Mouse (Mus musculus) intestine, embryonic 16.5 days (tissue): ENCODE data around the gene Grm4. TPM values are rescaled to one million over a fixed set of nuclear protein-coding genes. Genes with fewer than 3 reads are reported as not detected.

Source experiments
- ATAC-seq: fragments of 200-750 bp; cut with Nextera tagmentation; 2 replicates; pipeline ENCODE4 v1.8.0; 2017; ENCODE audit warnings: moderate TSS enrichment, moderate library complexity
- H3K27ac ChIP-seq: fragments of 300-500 bp; sonication (generic); 2 replicates; pipeline ENCODE4 v1.5.1; 2014; ENCODE audit warnings: mild to moderate bottlenecking, low read length
- H3K27me3 ChIP-seq: fragments of 300-500 bp; sonication (generic); replicated peaks from 2 replicates; pipeline ENCODE4 v1.6.1; 2014; ENCODE audit warnings: low read length, control low read depth, mixed read lengths; ENCODE audit not compliant: control insufficient read depth, insufficient read depth
- H3K36me3 ChIP-seq: fragments of 300-500 bp; sonication (generic); 2 replicates; pipeline ENCODE4 v1.6.1; 2014; ENCODE audit warnings: low read length, control low read depth; ENCODE audit not compliant: control insufficient read depth, insufficient read depth
- H3K4me1 ChIP-seq: fragments of 300-500 bp; sonication (generic); 2 replicates; pipeline ENCODE4 v1.6.1; 2014; ENCODE audit warnings: low read length, control low read depth, mixed read lengths; ENCODE audit not compliant: control insufficient read depth, insufficient read depth
- H3K4me2 ChIP-seq: fragments of 300-500 bp; sonication (generic); 2 replicates; pipeline ENCODE4 v1.6.1; 2014; ENCODE audit warnings: low read depth, low read length, control low read depth
- H3K4me3 ChIP-seq: fragments of 300-500 bp; sonication (generic); 2 replicates; pipeline ENCODE4 v1.5.1; 2014; ENCODE audit warnings: mild to moderate bottlenecking, low read length
- H3K9ac ChIP-seq: fragments of 300-500 bp; sonication (generic); 2 replicates; pipeline ENCODE4 v1.6.1; 2014; ENCODE audit warnings: low read depth, low read length
- H3K9me3 ChIP-seq: fragments of 300-500 bp; sonication (generic); 2 replicates; pipeline ENCODE4 v1.6.1; 2016; ENCODE audit warnings: low read length, control low read depth; ENCODE audit not compliant: control insufficient read depth
- WGBS: fragments of 180-500 bp; shearing (Covaris S2); extraction: QIAGEN DNeasy Blood & Tissue Kit; methylation state at CpG from one replicate; pipeline ENCODE4 v1.1.7; 2014; 5-methylcytosine and 5-hydroxymethylcytosine counted together
- polyA plus RNA-seq: library from polyadenylated mRNA; unstranded; fragments of >200 nt; fragmentation: Nextera tagmentation; extraction: Ambion mirVana; gene quantifications from 2 replicates; pipeline ENCODE4 v1.2.1, GENCODE M21; 2015

The Grm4 gene
- polyA plus RNA-seq, result 0.40 and 0.44 TPM in 2 replicates

DNA sequence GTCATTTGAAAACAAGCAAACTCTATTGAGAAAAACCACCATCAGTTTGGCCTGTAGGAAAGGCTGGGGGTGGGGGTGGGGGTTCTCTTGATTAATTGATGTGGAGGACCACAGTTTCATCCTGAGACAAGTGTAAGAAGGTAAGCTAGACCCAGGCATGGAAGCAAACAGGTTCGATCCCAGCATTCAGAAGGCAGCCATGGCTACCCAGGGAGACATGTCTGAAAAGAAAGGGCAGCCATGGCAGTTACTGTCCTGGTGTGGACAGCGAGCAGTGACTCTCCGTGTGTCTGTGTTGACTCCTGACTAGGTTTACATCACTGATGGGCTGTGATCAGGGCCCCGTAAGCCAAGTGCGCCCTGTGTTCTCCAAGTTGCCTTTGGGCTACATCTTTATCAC is at the start of gene Grm4:
Grm4 (minus strand) TSS at position 101 of the 400 bp plus-strand sequence.
- H3K27me3 ChIP-seq, result peaks cover 17% of the 10 kb centered on the region
- H3K36me3 ChIP-seq, result no peaks in the 10 kb centered on the region
- no peak within 1 kb of the TSS for H3K9ac ChIP-seq
- no peaks in the 10 kb centered on the region for H3K9me3 ChIP-seq
- H3K4me3 ChIP-seq, result no peak within 1 kb of the TSS; the same call in 1 of the 2 replicates
- H3K4me1 ChIP-seq, result no peaks in the 10 kb centered on the region
- no peak within 1 kb of the TSS for H3K27ac ChIP-seq
- 0 out of 2 replicates have a peak within 1 kb of the TSS, but pooled peaks have one; percentile 19 for H3K4me2 ChIP-seq
- no peak for ATAC-seq
- 74% methylated on average over 5 of the region's 5 CpGs for WGBS

- 92% methylated on average over 5 of the region's 5 CpGs for WGBS
- Histone ChIP-seq H3K27me3 (no peaks in the 10 kb centered on the region), H3K4me3 (no peak overlapping the region), H3K4me2 (no peak overlapping the region), H3K27ac (no peak overlapping the region), H3K4me1 (peaks cover 14% of the 10 kb centered on the region), H3K9me3 (no peaks in the 10 kb centered on the region), H3K9ac (no peak overlapping the region), H3K36me3 (no peaks in the 10 kb centered on the region)
- no peak for ATAC-seq
These were observed 47.0 kb upstream of the Grm4 start for GRCm38 (mm10) chr17:27568228-27568627.

GRCm38 (mm10) chr17:27565942-27566267 is 44.7 kb upstream of the Grm4 start:
- peaks cover 28% of the 10 kb centered on the region for H3K4me1 ChIP-seq
- H3K9me3 ChIP-seq, result no peaks in the 10 kb centered on the region
- peak overlapping the region; percentile 73 for H3K4me3 ChIP-seq
- no peak overlapping the region for H3K27ac ChIP-seq
- 1% methylated on average over 13 of the region's 13 CpGs for WGBS
- H3K4me2 ChIP-seq, result peak overlapping the region; percentile 80
- ATAC-seq, result peak; percentile 22
- no peaks in the 10 kb centered on the region for H3K36me3 ChIP-seq
- H3K9ac ChIP-seq, result peak overlapping the region; percentile 79
- H3K27me3 ChIP-seq, result no peaks in the 10 kb centered on the region

DNA sequence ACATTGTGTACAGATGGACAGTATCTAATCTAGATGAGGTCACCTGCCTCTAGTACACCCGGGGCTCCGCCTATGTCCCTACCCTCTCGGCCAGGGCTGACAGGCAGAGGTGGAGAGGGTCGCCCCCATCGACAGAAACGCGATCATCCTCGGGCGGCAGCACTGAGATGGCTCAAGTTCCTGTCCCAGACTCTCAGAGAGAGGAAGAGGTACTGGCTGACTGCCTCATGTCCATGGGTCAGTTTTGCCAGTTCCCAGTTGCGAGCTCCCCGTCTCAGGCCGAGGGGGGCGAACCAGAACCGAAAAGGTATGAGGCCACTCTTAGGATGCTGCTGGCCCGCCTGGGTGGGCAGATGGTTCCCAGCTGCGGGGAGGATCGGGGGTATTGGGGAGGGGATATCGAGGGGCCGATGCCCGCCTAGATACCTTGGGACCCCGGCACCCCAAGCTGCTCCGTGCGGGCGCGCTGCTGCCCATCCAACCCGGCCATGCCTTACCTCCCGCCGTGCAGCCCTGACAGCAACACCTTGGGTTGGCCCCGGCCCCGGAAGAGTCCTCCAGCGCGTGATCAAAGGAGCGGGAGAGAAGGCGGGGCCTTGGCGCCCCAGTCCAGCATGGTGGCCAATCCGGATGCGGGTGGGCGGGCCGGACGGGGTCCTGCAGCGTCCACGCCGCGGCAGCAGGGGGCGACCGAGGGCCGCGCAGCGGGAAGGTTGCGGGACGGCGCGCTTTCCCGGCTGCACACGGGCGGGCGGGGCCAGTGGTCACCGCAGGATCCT is 44.1 kb upstream of the Grm4 start, which contains the start of gene AI413582:
AI413582 (minus strand) TSS at position 594 of the 779 bp plus-strand sequence.
- peak within 1 kb of the TSS; percentile 80 for H3K4me2 ChIP-seq
- H3K4me1 ChIP-seq, result peaks cover 28% of the 10 kb centered on the region
- no peaks in the 10 kb centered on the region for H3K36me3 ChIP-seq
- peak within 1 kb of the TSS; percentile 79 for H3K9ac ChIP-seq
- peak; percentile 96 for ATAC-seq
- under 1% methylated on average over 52 of the region's 58 CpGs for WGBS
- peak within 1 kb of the TSS; percentile 73 for H3K4me3 ChIP-seq
- H3K27me3 ChIP-seq, result no peaks in the 10 kb centered on the region
- 0 out of 2 replicates have a peak within 1 kb of the TSS, but pooled peaks have one; percentile 34 for H3K27ac ChIP-seq
- H3K9me3 ChIP-seq, result no peaks in the 10 kb centered on the region

GRCm38 (mm10) chr17:27564391-27565162 is 43.4 kb upstream of the Grm4 start:
- Histone ChIP-seq H3K9me3 (no peaks in the 10 kb centered on the region), H3K9ac (peak overlapping the region; percentile 79), H3K27ac (0 out of 2 replicates have a peak overlapping the region, but pooled peaks have one; percentile 34), H3K4me3 (peak overlapping the region; percentile 73), H3K27me3 (no peaks in the 10 kb centered on the region), H3K4me1 (peaks cover 32% of the 10 kb centered on the region), H3K36me3 (no peaks in the 10 kb centered on the region), H3K4me2 (peak overlapping the region; percentile 80)
- no peak for ATAC-seq
- 16% methylated on average over 20 of the region's 20 CpGs for WGBS

GRCm38 (mm10) chr17:27563771-27564244 is 42.6 kb upstream of the Grm4 start:
- Histone ChIP-seq H3K27ac (no peak overlapping the region), H3K36me3 (no peaks in the 10 kb centered on the region), H3K27me3 (no peaks in the 10 kb centered on the region), H3K9ac (no peak overlapping the region), H3K4me1 (peaks cover 38% of the 10 kb centered on the region), H3K4me3 (no peak overlapping the region), H3K9me3 (no peaks in the 10 kb centered on the region), H3K4me2 (no peak overlapping the region)
- no peak for ATAC-seq
- WGBS, result 46% methylated on average over 7 of the region's 7 CpGs

DNA sequence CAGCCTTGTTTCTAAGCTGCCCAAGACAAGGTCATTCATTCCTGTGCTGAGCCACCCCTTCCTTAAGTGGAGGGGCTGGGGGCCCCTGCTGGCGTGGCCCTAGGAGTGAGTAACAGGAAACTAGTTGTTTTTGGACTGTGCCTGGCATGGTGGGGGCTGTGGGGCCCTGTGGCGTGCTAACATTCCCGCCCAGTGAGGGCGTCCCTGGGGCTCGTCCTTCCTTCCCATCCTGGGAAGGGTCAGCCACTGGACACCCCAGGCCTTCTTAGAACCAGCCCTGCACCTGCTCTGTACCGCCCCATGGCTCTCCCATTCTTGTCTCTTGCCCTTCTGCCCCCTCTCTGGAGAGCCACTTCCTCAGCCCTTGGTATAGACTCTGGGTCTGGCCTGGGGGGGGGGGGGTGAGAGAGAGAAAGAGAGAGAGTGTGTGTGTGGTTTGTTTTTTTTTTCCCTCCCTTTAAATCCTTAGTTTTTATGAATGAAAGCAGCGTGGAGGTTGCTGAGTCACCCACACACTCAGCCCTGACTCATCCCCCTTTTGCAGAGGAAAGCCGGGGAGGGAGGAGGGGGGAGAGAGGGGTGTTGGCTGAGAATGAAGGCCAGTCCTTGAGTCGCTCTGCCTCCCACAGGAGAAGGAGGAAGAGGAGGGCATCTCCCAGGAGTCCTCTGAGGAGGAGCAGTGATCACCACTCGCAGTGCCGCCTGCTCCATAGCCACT is 40.8 kb upstream of the Grm4 start:
- Histone ChIP-seq H3K9ac (peak overlapping the region; percentile 29; the same call in 1 of the 2 replicates), H3K36me3 (no peaks in the 10 kb centered on the region), H3K9me3 (no peaks in the 10 kb centered on the region), H3K27me3 (no peaks in the 10 kb centered on the region), H3K4me3 (no peak overlapping the region), H3K27ac (peak overlapping the region; percentile 21; the same call in 1 of the 2 replicates), H3K4me2 (no peak overlapping the region), H3K4me1 (peaks cover 51% of the 10 kb centered on the region)
- ATAC-seq, result no peak
- 46% methylated on average over 9 of the region's 11 CpGs for WGBS

GRCm38 (mm10) chr17:27560926-27561480 is 39.8 kb upstream of the Grm4 start:
- WGBS, result 78% methylated on average over 13 of the region's 13 CpGs
- no peak for ATAC-seq
- Histone ChIP-seq H3K9ac (no peak overlapping the region), H3K4me1 (peaks cover 48% of the 10 kb centered on the region), H3K4me2 (no peak overlapping the region), H3K4me3 (no peak overlapping the region), H3K27ac (no peak overlapping the region), H3K9me3 (no peaks in the 10 kb centered on the region), H3K36me3 (no peaks in the 10 kb centered on the region), H3K27me3 (no peaks in the 10 kb centered on the region)
